In genomic region chr14:103898689-103899088, GRCm38 (mm10) we compare ENCODE assay signal across 8 mouse cellular contexts. TPM values are rescaled to one million over a fixed set of nuclear protein-coding genes. Genes with fewer than 3 reads are reported as not detected.
DNase-seq lines count a peak whose midpoint lies in the region; ATAC-seq and TF ChIP-seq lines count a peak whose summit lies in the region.

No protein-coding gene starts in this region.

- DNase-seq in left cerebral cortex, adult 2 months (ENCODE audit: extremely low spot score in 1 of 2, low spot score in 2 of 2), result no peak
- DNase-seq in left cerebral cortex, adult 18-20 months (ENCODE audit: low spot score in 2 of 2), result no peak
- DNase-seq in embryonic facial prominence, embryonic 14.5 days (ENCODE audit: low spot score), result peak; percentile 23
- peak; percentile 57 for DNase-seq in intestine, embryonic 14.5 days (ENCODE audit: low spot score)
- no peak for DNase-seq in urinary bladder, adult 2 months (ENCODE audit: low spot score)
- DNase-seq in gastrocnemius, adult 8-10 months (ENCODE audit: low spot score in 2 of 2), result no peak
- DNase-seq in lung, postnatal 10 days, result no peak

- intact Hi-C loops in left cerebral cortex, adult 2 months (cut with DNase I), result loop anchor here (5.0 kb wide), 1 partner anchor 129 kb away; no protein-coding TSS in a partner anchor

- 24% methylated on average over 9 of the region's 9 CpGs for WGBS in embryonic facial prominence, embryonic 14.5 days
- WGBS in intestine, embryonic 14.5 days, result 31% methylated on average over 9 of the region's 9 CpGs

- H3K9ac ChIP-seq in embryonic facial prominence, embryonic 14.5 days (ENCODE audit: low read depth, low read length), result 0 out of 2 replicates have a peak overlapping the region, but pooled peaks have one; percentile 26
- H3K9ac ChIP-seq in intestine, embryonic 14.5 days (ENCODE audit: low read length), result peak overlapping the region; percentile 27; the same call in 1 of the 2 replicates

- peak; percentile 18; the same call in 1 of the 2 replicates for ATAC-seq in embryonic facial prominence, embryonic 14.5 days (ENCODE audit: low read depth)
- ATAC-seq in intestine, embryonic 14.5 days (replicated peaks; ENCODE audit: low FRiP score, low TSS enrichment, low read depth), result 0 out of 2 replicates have a peak, but pooled peaks have one; percentile 18
- ATAC-seq in megakaryocyte-erythroid progenitor cell, adult 5-6 weeks (replicated peaks; ENCODE audit: low FRiP score, low TSS enrichment, poor library complexity, severe bottlenecking), result peak; percentile 44; the same call in 1 of the 2 replicates

- H3K4me3 ChIP-seq in left cerebral cortex, adult 2 months, result peak overlapping the region; percentile 30
- H3K4me3 ChIP-seq in embryonic facial prominence, embryonic 14.5 days (ENCODE audit: low read depth, low read length), result peak overlapping the region; percentile 25
- H3K4me3 ChIP-seq in intestine, embryonic 14.5 days (ENCODE audit: low read depth, low read length), result 0 out of 2 replicates have a peak overlapping the region, but pooled peaks have one; percentile 3

- no peak for TF ChIP-seq CTCF in left cerebral cortex, adult 2 months (IDR thresholded peaks at IDR 0.05)

- H3K4me2 ChIP-seq in embryonic facial prominence, embryonic 14.5 days (ENCODE audit: low read depth, low read length), result peak overlapping the region; percentile 55
- H3K4me2 ChIP-seq in intestine, embryonic 14.5 days (ENCODE audit: low read length), result peak overlapping the region; percentile 54

- no peaks in the 10 kb centered on the region for H3K9me3 ChIP-seq in embryonic facial prominence, embryonic 14.5 days (ENCODE audit: control insufficient read depth, low read length)
- no peaks in the 10 kb centered on the region for H3K9me3 ChIP-seq in intestine, embryonic 14.5 days (ENCODE audit: control insufficient read depth, low read length)

- H3K4me1 ChIP-seq in embryonic facial prominence, embryonic 14.5 days (ENCODE audit: control insufficient read depth, insufficient read depth, low read length), result peaks cover 12% of the 10 kb centered on the region
- peaks cover 10% of the 10 kb centered on the region; the same call in 1 of the 2 replicates for H3K4me1 ChIP-seq in intestine, embryonic 14.5 days (replicated peaks; ENCODE audit: control insufficient read depth, insufficient read depth, low read length)

- H3K36me3 ChIP-seq in embryonic facial prominence, embryonic 14.5 days (ENCODE audit: control insufficient read depth, insufficient read depth, low read length), result no peaks in the 10 kb centered on the region
- no peaks in the 10 kb centered on the region for H3K36me3 ChIP-seq in intestine, embryonic 14.5 days (ENCODE audit: control insufficient read depth, insufficient read depth, low read length)

- peaks cover 3% of the 10 kb centered on the region; the same call in 1 of the 2 replicates for H3K27me3 ChIP-seq in embryonic facial prominence, embryonic 14.5 days (replicated peaks; ENCODE audit: control insufficient read depth, insufficient read depth, low read length)
- no peaks in the 10 kb centered on the region for H3K27me3 ChIP-seq in intestine, embryonic 14.5 days (replicated peaks; ENCODE audit: control insufficient read depth, insufficient read depth, low read length)

- H3K27ac ChIP-seq in left cerebral cortex, adult 2 months, result no peak overlapping the region
- H3K27ac ChIP-seq in embryonic facial prominence, embryonic 14.5 days (replicated peaks; ENCODE audit: low read depth, low read length), result no peak overlapping the region
- peak overlapping the region; percentile 33; the same call in 1 of the 2 replicates for H3K27ac ChIP-seq in intestine, embryonic 14.5 days (ENCODE audit: low read depth)

RNA-seq across cellular contexts. Expression of gene Ednrb, which starts 54.5 kb away (rescaled TPM):
- total RNA-seq in left cerebral cortex, adult 2 months (2021), result 10 to 100 TPM; 26.9 to 33.1 TPM
- total RNA-seq in left cerebral cortex, adult 18-20 months (2021), result 10 to 100 TPM; 27.4 to 32.0 TPM
- 51.4 and 56.7 TPM in 2 replicates for polyA plus RNA-seq in embryonic facial prominence, embryonic 14.5 days (2014; fragmentation: Nextera tagmentation; extraction: Ambion mirVana)
- 185 and 214 TPM in 2 replicates for polyA plus RNA-seq in intestine, embryonic 14.5 days (2014; fragmentation: Nextera tagmentation; extraction: Ambion mirVana)
- total RNA-seq in megakaryocyte-erythroid progenitor cell, adult 5-6 weeks (2014; fragmentation: Nextera tagmentation), result not detected in 2 replicates
- not detected in 2 replicates for total RNA-seq in megakaryocyte-erythroid progenitor cell, adult 5-6 weeks (2017)
- polyA plus RNA-seq in urinary bladder, adult 2 months (2012; rRNA removed), result 11.5 and 16.1 TPM in 2 replicates
- total RNA-seq in gastrocnemius, adult 8-10 months (2022), result 1 to 10 TPM; 4.0 to 6.4 (median 5.2) TPM

Comparison
In these comparisons a context has a peak if more than half of its experiments do, and no peak if none do; other contexts are left out.
1. DNase-seq: peak in embryonic facial prominence, embryonic 14.5 days (single experiment) and intestine, embryonic 14.5 days (single experiment); none in left cerebral cortex, adult 2 months (0 of 2), left cerebral cortex, adult 18-20 months (0 of 2), urinary bladder, adult 2 months (single experiment), gastrocnemius, adult 8-10 months (0 of 2) and lung, postnatal 10 days (single experiment).
2. RNA of gene Ednrb, which starts 54.5 kb away (total RNA-seq): 26.9 to 33.1 TPM in left cerebral cortex, adult 2 months, 27.4 to 32.0 TPM in left cerebral cortex, adult 18-20 months and 4.0 to 6.4 TPM in gastrocnemius, adult 8-10 months; not detected in megakaryocyte-erythroid progenitor cell, adult 5-6 weeks; every median in the first group is over 4 times any median in the second.
3. Peak in every context shown above with its lines, with median percentiles within 50 percentile points of each other: H3K4me3 ChIP-seq and ATAC-seq.